Mouse (Mus musculus): ENCODE measurements around the gene Adamts14.

The Adamts14 gene

GRCm38 (mm10) chr10:61273081-61273843 lies at the start of gene Adamts14:
Gene Adamts14 (minus strand): TSS chr10:61273438.
- DNase-seq (ENCODE audit: low spot score in 2 of 2) = no peak

- no peak for DNase-seq (ENCODE audit: low spot score in 2 of 2)
These were observed 45.3 kb upstream of the Adamts14 start for GRCm38 (mm10) chr10:61318527-61318926.

GRCm38 (mm10) chr10:61315324-61315880 lies 42.2 kb upstream of the Adamts14 start:
- no peak for DNase-seq (ENCODE audit: low spot score in 2 of 2)

- DNase-seq (ENCODE audit: low spot score in 2 of 2) = no peak
These were observed 40.5 kb upstream of the Adamts14 start for GRCm38 (mm10) chr10:61313750-61314149.

GRCm38 (mm10) chr10:61312754-61313153 lies 39.5 kb upstream of the Adamts14 start:
- no peak for DNase-seq (ENCODE audit: low spot score in 2 of 2)

GRCm38 (mm10) chr10:61312159-61312558 lies 38.9 kb upstream of the Adamts14 start:
- no peak for DNase-seq (ENCODE audit: low spot score in 2 of 2)

- DNase-seq (ENCODE audit: low spot score in 2 of 2) = no peak
These were observed 35.6 kb upstream of the Adamts14 start for GRCm38 (mm10) chr10:61308706-61309320.

- DNase-seq (ENCODE audit: low spot score in 2 of 2) = no peak
These were observed 32.8 kb upstream of the Adamts14 start for GRCm38 (mm10) chr10:61305928-61306590.

GRCm38 (mm10) chr10:61304046-61304445 lies 30.8 kb upstream of the Adamts14 start:
- DNase-seq (ENCODE audit: low spot score in 2 of 2) = no peak

- DNase-seq (ENCODE audit: low spot score in 2 of 2) = no peak
These were observed 27.8 kb upstream of the Adamts14 start for GRCm38 (mm10) chr10:61300996-61301395.

- DNase-seq (ENCODE audit: low spot score in 2 of 2) = no peak
These were observed 24.2 kb upstream of the Adamts14 start, which contains the start of gene Prf1 for GRCm38 (mm10) chr10:61297477-61297876. Gene Prf1 (plus strand): TSS chr10:61297833.

- DNase-seq (ENCODE audit: low spot score in 2 of 2) = no peak
These were observed 23.6 kb upstream of the Adamts14 start for GRCm38 (mm10) chr10:61296713-61297445.

- peak; percentile 29 to 43 for DNase-seq (ENCODE audit: low spot score in 2 of 2)
These were observed 21.0 kb upstream of the Adamts14 start for GRCm38 (mm10) chr10:61294242-61294641.

GRCm38 (mm10) chr10:61290479-61290878 lies 17.2 kb upstream of the Adamts14 start:
- DNase-seq (ENCODE audit: low spot score in 2 of 2) = no peak

GRCm38 (mm10) chr10:61290016-61290415 lies 16.8 kb upstream of the Adamts14 start:
- no peak for DNase-seq (ENCODE audit: low spot score in 2 of 2)

GRCm38 (mm10) chr10:61286246-61286645 lies 13.0 kb upstream of the Adamts14 start:
- DNase-seq (ENCODE audit: low spot score in 2 of 2) = no peak

- no peak for DNase-seq (ENCODE audit: low spot score in 2 of 2)
These were observed 12.0 kb upstream of the Adamts14 start for GRCm38 (mm10) chr10:61285271-61285670.

GRCm38 (mm10) chr10:61284309-61284708 lies 11.1 kb upstream of the Adamts14 start:
- no peak for DNase-seq (ENCODE audit: low spot score in 2 of 2)

- DNase-seq (ENCODE audit: low spot score in 2 of 2) = no peak
These were observed 7.9 kb upstream of the Adamts14 start for GRCm38 (mm10) chr10:61281115-61281514.

- no peak for DNase-seq (ENCODE audit: low spot score in 2 of 2)
These were observed 4.9 kb upstream of the Adamts14 start for GRCm38 (mm10) chr10:61277918-61278674.

GRCm38 (mm10) chr10:61277051-61277450 lies 3.8 kb upstream of the Adamts14 start:
- no peak for DNase-seq (ENCODE audit: low spot score in 2 of 2)

Measured in frontal cortex, postnatal 36 days (tissue).